Mouse (Mus musculus) MEL (cell line): Measurements from ENCODE around the gene Mecom. TPM values are rescaled to one million over a fixed set of nuclear protein-coding genes. Genes with fewer than 3 reads are reported as not detected.

Experiments
- DNase-seq: peaks from one replicate; pipeline ENCODE4 v3.0.0; 2011; ENCODE audit warnings: low read depth, low spot score
- H3K27ac ChIP-seq: 2 replicates; pipeline ENCODE4 v1.5.1; 2012; ENCODE audit warnings: low read depth, mild to moderate bottlenecking, control low read depth, low read length, moderate library complexity; ENCODE audit not compliant: control insufficient read depth
- H3K27me3 ChIP-seq, 2 experiments: fragments of 150-350 bp in 1 of 2; sonication (generic) in 1 of 2; 2 replicates each; pipeline ENCODE4 v1.6.1; 2012; ENCODE audit warnings: low read length in 2 of 2, mild to moderate bottlenecking in 2 of 2, improper control_type of control experiment in 1 of 2, moderate library complexity in 1 of 2; ENCODE audit not compliant: insufficient read depth in 2 of 2, control insufficient read depth in 1 of 2
- H3K36me3 ChIP-seq, 2 experiments: 2 replicates each; pipeline ENCODE4 v1.6.1; 2012 to 2014; ENCODE audit warnings: low read length in 2 of 2, improper control_type of control experiment in 1 of 2, inconsistent platforms in 1 of 2, mild to moderate bottlenecking in 1 of 2; ENCODE audit not compliant: insufficient read depth in 2 of 2, control insufficient read depth in 1 of 2
- H3K4me1 ChIP-seq, 2 experiments: fragments of 150-350 bp in 1 of 2; sonication (generic) in 1 of 2; 2 replicates each; pipeline ENCODE4 v1.6.1; 2012; ENCODE audit warnings: low read length in 2 of 2, improper control_type of control experiment in 1 of 2, mild to moderate bottlenecking in 1 of 2; ENCODE audit not compliant: insufficient read depth in 2 of 2, control insufficient read depth in 1 of 2
- H3K4me3 ChIP-seq, 2 experiments: fragments of 150-350 bp in 1 of 2; sonication (generic) in 1 of 2; 2 replicates each; pipeline ENCODE4 v1.5.1; 2012; ENCODE audit warnings: low read depth in 2 of 2, low read length in 2 of 2, mild to moderate bottlenecking in 2 of 2, moderate library complexity in 2 of 2, control low read depth in 1 of 2, improper control_type of control experiment in 1 of 2; ENCODE audit not compliant: control insufficient read depth in 1 of 2, insufficient read depth in 1 of 2
- H3K79me2 ChIP-seq: 2 replicates; pipeline ENCODE4 v1.6.1; 2012; ENCODE audit warnings: mild to moderate bottlenecking, low read length, moderate library complexity; ENCODE audit not compliant: control insufficient read depth, poor library complexity, insufficient read depth
- H3K9ac ChIP-seq: 2 replicates; pipeline ENCODE4 v1.6.1; 2012; ENCODE audit warnings: low read depth, mild to moderate bottlenecking, control low read depth, low read length, moderate library complexity; ENCODE audit not compliant: control insufficient read depth, poor library complexity, severe bottlenecking
- H3K9me3 ChIP-seq: fragments of 150-350 bp; sonication (generic); replicated peaks from 2 replicates; pipeline ENCODE4 v1.6.1; 2012; ENCODE audit warnings: mild to moderate bottlenecking, low read length, improper control_type of control experiment, moderate library complexity; ENCODE audit not compliant: insufficient read depth
- BHLHE40 ChIP-seq: IDR thresholded peaks from 2 replicates; pipeline ENCODE4 v1.6.1; 2012; ENCODE audit warnings: low read depth, mild to moderate bottlenecking, inconsistent platforms, low read length, improper control_type of control experiment, borderline replicate concordance
- CHD1 ChIP-seq: IDR thresholded peaks from 2 replicates; pipeline ENCODE4 v1.6.1; 2012; ENCODE audit warnings: low read depth, mild to moderate bottlenecking, inconsistent platforms, low read length, improper control_type of control experiment
- CTCF ChIP-seq, 3 experiments: IDR thresholded peaks in 2 of 3; conservative IDR thresholded peaks in 1 of 3; 2 replicates each; pipeline ENCODE4 v1.5.1; 2011 to 2012; ENCODE audit warnings: low read length in 3 of 3, low read depth in 2 of 3, mild to moderate bottlenecking in 2 of 3, improper control_type of control experiment in 1 of 3, inconsistent platforms in 1 of 3, mixed read lengths in 1 of 3, moderate library complexity in 1 of 3; ENCODE audit not compliant: control insufficient read depth in 1 of 3, insufficient read depth in 1 of 3, poor library complexity in 1 of 3, severe bottlenecking in 1 of 3
- E2F4 ChIP-seq: IDR thresholded peaks from 2 replicates; pipeline ENCODE4 v1.6.1; 2011; ENCODE audit warnings: low read depth, low read length, improper control_type of control experiment, borderline replicate concordance
- ELF1 ChIP-seq: IDR thresholded peaks from 2 replicates; pipeline ENCODE4 v1.6.1; 2014; ENCODE audit warnings: low read depth, mild to moderate bottlenecking, inconsistent platforms, low read length, improper control_type of control experiment, moderate library complexity
- EP300 ChIP-seq, 2 experiments: IDR thresholded peaks; 2 replicates each; pipeline ENCODE4 v1.6.1; 2011; ENCODE audit warnings: improper control_type of control experiment in 2 of 2, low read length in 2 of 2, low read depth in 1 of 2, mild to moderate bottlenecking in 1 of 2
- ETS1 ChIP-seq: IDR thresholded peaks from 2 replicates; pipeline ENCODE4 v1.6.1; 2012; ENCODE audit warnings: low read depth, mild to moderate bottlenecking, inconsistent platforms, low read length, improper control_type of control experiment, moderate library complexity
- GABPA ChIP-seq: IDR thresholded peaks from 2 replicates; pipeline ENCODE4 v1.6.1; 2012; ENCODE audit warnings: low read depth, mild to moderate bottlenecking, inconsistent platforms, low read length, improper control_type of control experiment, moderate library complexity
- GATA1 ChIP-seq: IDR thresholded peaks from 2 replicates; pipeline ENCODE4 v1.6.1; 2011; ENCODE audit warnings: low read depth, low read length, improper control_type of control experiment
- KAT2A ChIP-seq: conservative IDR thresholded peaks from 2 replicates; pipeline ENCODE4 v1.6.1; 2012; ENCODE audit warnings: low read depth, low read length, improper control_type of control experiment, inconsistent platforms
- MAFK ChIP-seq: IDR thresholded peaks from 2 replicates; pipeline ENCODE4 v1.6.1; 2011; ENCODE audit warnings: low read depth, mild to moderate bottlenecking, low read length, improper control_type of control experiment, borderline replicate concordance
- MAZ ChIP-seq: IDR thresholded peaks from 2 replicates; pipeline ENCODE4 v1.6.1; 2012; ENCODE audit warnings: low read depth, mild to moderate bottlenecking, inconsistent platforms, low read length, improper control_type of control experiment
- MYB ChIP-seq: IDR thresholded peaks from 2 replicates; pipeline ENCODE4 v1.6.1; 2011; ENCODE audit warnings: mild to moderate bottlenecking, low read depth, low read length, improper control_type of control experiment
- MYC ChIP-seq: IDR thresholded peaks from 2 replicates; pipeline ENCODE4 v1.6.1; 2011; ENCODE audit warnings: low read depth, mild to moderate bottlenecking, low read length, improper control_type of control experiment, moderate library complexity
- POLR2A ChIP-seq, 2 experiments: IDR thresholded peaks; 2 replicates each; pipeline ENCODE4 v1.6.1; 2011 to 2012; ENCODE audit warnings: low read length in 2 of 2, mild to moderate bottlenecking in 2 of 2, control low read depth in 1 of 2, improper control_type of control experiment in 1 of 2, low read depth in 1 of 2, moderate library complexity in 1 of 2; ENCODE audit not compliant: control insufficient read depth in 1 of 2, insufficient read depth in 1 of 2, poor library complexity in 1 of 2
- POLR2AphosphoS5 ChIP-seq: IDR thresholded peaks from 2 replicates; pipeline ENCODE4 v1.6.1; 2012; ENCODE audit warnings: low read depth, borderline replicate concordance, mild to moderate bottlenecking, inconsistent platforms, low read length, moderate library complexity, mixed read lengths
- RAD21 ChIP-seq: IDR thresholded peaks from 2 replicates; pipeline ENCODE4 v1.6.1; 2011; ENCODE audit warnings: mild to moderate bottlenecking, low read depth, low read length, improper control_type of control experiment
- RCOR1 ChIP-seq: IDR thresholded peaks from 2 replicates; pipeline ENCODE4 v1.6.1; 2012; ENCODE audit warnings: low read depth, mild to moderate bottlenecking, inconsistent platforms, low read length, improper control_type of control experiment
- SIN3A ChIP-seq: IDR thresholded peaks from 2 replicates; pipeline ENCODE4 v1.6.1; 2012; ENCODE audit warnings: low read length, improper control_type of control experiment, inconsistent platforms
- SMC3 ChIP-seq: IDR thresholded peaks from 2 replicates; pipeline ENCODE4 v1.6.1; 2011; ENCODE audit warnings: low read depth, low read length, improper control_type of control experiment
- TCF12 ChIP-seq: IDR thresholded peaks from 2 replicates; pipeline ENCODE4 v1.6.1; 2014; ENCODE audit warnings: low read depth, mild to moderate bottlenecking, inconsistent platforms, low read length, improper control_type of control experiment, moderate library complexity
- UBTF ChIP-seq: IDR thresholded peaks from 2 replicates; pipeline ENCODE4 v1.6.1; 2012; ENCODE audit warnings: low read depth, mild to moderate bottlenecking, inconsistent platforms, low read length, improper control_type of control experiment, moderate library complexity, borderline replicate concordance; ENCODE audit not compliant: insufficient read depth
- USF1 ChIP-seq: IDR thresholded peaks from 2 replicates; pipeline ENCODE4 v1.6.1; 2014; ENCODE audit warnings: low read depth, mild to moderate bottlenecking, inconsistent platforms, low read length, improper control_type of control experiment, moderate library complexity
- USF2 ChIP-seq, 2 experiments: IDR thresholded peaks; 2 replicates each; pipeline ENCODE4 v1.6.1; 2011 to 2012; ENCODE audit warnings: improper control_type of control experiment in 2 of 2, low read length in 2 of 2, borderline replicate concordance in 1 of 2, inconsistent platforms in 1 of 2, low read depth in 1 of 2, mild to moderate bottlenecking in 1 of 2; ENCODE audit not compliant: insufficient read depth in 1 of 2
- ZC3H11A ChIP-seq: IDR thresholded peaks from 2 replicates; pipeline ENCODE4 v1.6.1; 2012; ENCODE audit warnings: low read depth, mild to moderate bottlenecking, inconsistent platforms, low read length, improper control_type of control experiment
- ZMIZ1 ChIP-seq: IDR thresholded peaks from 2 replicates; pipeline ENCODE4 v1.6.1; 2012; ENCODE audit warnings: low read depth, mild to moderate bottlenecking, inconsistent platforms, low read length, improper control_type of control experiment, moderate library complexity
- ZNF384 ChIP-seq: IDR thresholded peaks from 2 replicates; pipeline ENCODE4 v1.6.1; 2012; ENCODE audit warnings: low read depth, mild to moderate bottlenecking, inconsistent platforms, low read length, improper control_type of control experiment
- polyA plus RNA-seq, 2 experiments: library from polyadenylated mRNA; stranded (reverse) in 1 of 2; unstranded in 1 of 2; fragments of >175 nt in 1 of 2; fragments of >200 nt in 1 of 2; gene quantifications; 2 replicates each; pipeline versions ENCODE4 v1.2.1 to v1.2.4; 2012; ENCODE audit warnings: low replicate concordance in 2 of 2, low read depth in 1 of 2; ENCODE audit not compliant: insufficient read length in 2 of 2, insufficient read depth in 1 of 2, missing spikeins in 1 of 2
- total RNA-seq: library from RNA; depleted of rRNA; stranded (reverse); fragments of 300-350 nt; gene quantifications from 2 replicates; pipeline ENCODE4 v1.2.3, GENCODE M21; 2012

The Mecom gene
- total and polyA plus RNA-seq, 3 experiments: 0.04 TPM; not detected in 2

GRCm38 (mm10) chr3:30283562-30283961 lies 264.2 kb downstream of the Mecom start:
- Histone ChIP-seq H3K4me3 (no peak overlapping the region), H3K36me3 (no peaks in the 10 kb centered on the region), H3K27me3 (no peaks in the 10 kb centered on the region), H3K9me3 (no peaks in the 10 kb centered on the region), H3K79me2 (no peaks in the 10 kb centered on the region), H3K4me1 (no peaks in the 10 kb centered on the region), H3K9ac (no peak overlapping the region), H3K27ac (no peak overlapping the region)
- TF ChIP-seq RCOR1 (no peak), CHD1 (no peak), KAT2A (no peak), POLR2AphosphoS5 (no peak), UBTF (no peak), ZNF384 (no peak), MAZ (no peak), MYB (no peak), TCF12 (no peak), SMC3 (no peak), ZC3H11A (no peak), SIN3A (no peak), USF2 (IDR thresholded peaks at IDR 0.05; ENCODE audit: borderline replicate concordance in 1 of 2, insufficient read depth in 1 of 2, low read depth in 1 of 2, low read length in 2 of 2) (no peak), RAD21 (no peak)
- no peak for DNase-seq

DNA sequence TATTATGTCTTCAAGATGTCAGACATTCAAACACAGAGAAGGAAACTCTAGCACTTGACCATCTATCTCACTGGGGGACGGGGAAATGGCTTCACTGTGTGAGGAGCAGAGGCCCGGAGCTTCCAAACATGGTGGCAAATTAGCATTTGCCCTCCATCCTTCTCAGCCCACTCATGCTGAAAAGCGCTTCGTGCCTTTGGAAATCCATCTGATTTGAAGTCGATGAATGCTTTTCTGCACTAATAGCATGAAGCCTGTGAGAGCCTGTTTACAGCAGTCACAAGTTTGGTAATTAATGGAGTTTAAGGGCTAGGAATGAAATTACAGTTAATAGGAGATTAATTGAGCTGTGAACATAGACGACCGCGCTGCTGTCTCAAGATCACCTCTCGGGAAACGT lies 270.2 kb downstream of the Mecom start:
- Histone ChIP-seq H3K9me3 (no peaks in the 10 kb centered on the region), H3K9ac (no peak overlapping the region), H3K4me1 (no peaks in the 10 kb centered on the region), H3K79me2 (no peaks in the 10 kb centered on the region), H3K27me3 (no peaks in the 10 kb centered on the region), H3K4me3 (no peak overlapping the region), H3K36me3 (no peaks in the 10 kb centered on the region), H3K27ac (no peak overlapping the region)
- TF ChIP-seq GATA1: no peak
- TF ChIP-seq EP300 (IDR thresholded peaks at IDR 0.05; ENCODE audit: low read depth in 1 of 2, low read length in 2 of 2): no peak
- no peak for TF ChIP-seq ELF1
- no peak for TF ChIP-seq ZC3H11A
- no peak for TF ChIP-seq SIN3A
- TF ChIP-seq MAFK: no peak
- TF ChIP-seq E2F4: no peak
- TF ChIP-seq ZMIZ1: no peak
- no peak for TF ChIP-seq USF1
- TF ChIP-seq BHLHE40: no peak
- TF ChIP-seq POLR2A (IDR thresholded peaks at IDR 0.05; ENCODE audit: control insufficient read depth in 1 of 2, insufficient read depth in 1 of 2, low read depth in 1 of 2, low read length in 2 of 2, poor library complexity in 1 of 2): no peak
- no peak for TF ChIP-seq MYC
- no peak for TF ChIP-seq SMC3
- no peak for TF ChIP-seq KAT2A
- TF ChIP-seq CTCF (IDR thresholded peaks at IDR 0.05 in 2 of 3, conservative IDR thresholded peaks at IDR 0.05 in 1 of 3; ENCODE audit: control insufficient read depth in 1 of 3, insufficient read depth in 1 of 3, low read depth in 2 of 3, low read length in 3 of 3, poor library complexity in 1 of 3, severe bottlenecking in 1 of 3): no peak
- no peak for TF ChIP-seq ETS1
- TF ChIP-seq GABPA: no peak
- TF ChIP-seq ZNF384: no peak
- no peak for DNase-seq
